Mouse (Mus musculus) liver, embryonic 11.5 days (tissue): ENCODE data around the gene Med22. TPM values are rescaled to one million over a fixed set of nuclear protein-coding genes. Genes with fewer than 3 reads are reported as not detected.
"Not testable (repeated sequence)": the region's sequence is repeated elsewhere in the genome, so short reads cannot be mapped to it uniquely, and the experiment has no call there.

Experiments
- ATAC-seq: fragments of 200-750 bp; cut with Nextera tagmentation; replicated peaks from 2 replicates; pipeline ENCODE4 v1.8.0; 2017; ENCODE audit warnings: moderate number of reproducible peaks, mild to moderate bottlenecking, moderate TSS enrichment, moderate library complexity; ENCODE audit not compliant: low FRiP score
- DNase-seq: peaks from one replicate; pipeline ENCODE4 v3.0.0-alpha.2; 2017; ENCODE audit warnings: low spot score
- H3K27ac ChIP-seq: fragments of 300-500 bp; sonication (generic); 2 replicates; pipeline ENCODE4 v1.5.1; 2014; ENCODE audit warnings: mild to moderate bottlenecking, low read depth, low read length, control low read depth
- H3K27me3 ChIP-seq: fragments of 300-500 bp; sonication (generic); replicated peaks from 2 replicates; pipeline ENCODE4 v1.6.1; 2014; ENCODE audit warnings: low read length, mixed read lengths; ENCODE audit not compliant: control insufficient read depth, insufficient read depth
- H3K36me3 ChIP-seq: fragments of 300-500 bp; sonication (generic); 2 replicates; pipeline ENCODE4 v1.6.1; 2014; ENCODE audit warnings: mild to moderate bottlenecking, low read length, moderate library complexity, mixed read lengths; ENCODE audit not compliant: control insufficient read depth, insufficient read depth
- H3K4me1 ChIP-seq: fragments of 300-500 bp; sonication (generic); replicated peaks from 2 replicates; pipeline ENCODE4 v1.6.1; 2014; ENCODE audit warnings: low read length, mixed read lengths; ENCODE audit not compliant: control insufficient read depth, insufficient read depth
- H3K4me2 ChIP-seq: fragments of 300-500 bp; sonication (generic); 2 replicates; pipeline ENCODE4 v1.6.1; 2014; ENCODE audit warnings: mild to moderate bottlenecking, control low read depth, moderate library complexity
- H3K4me3 ChIP-seq: fragments of 300-500 bp; sonication (generic); 2 replicates; pipeline ENCODE4 v1.5.1; 2014; ENCODE audit warnings: low read depth, low read length, control low read depth
- H3K9ac ChIP-seq: fragments of 300-500 bp; sonication (generic); 2 replicates; pipeline ENCODE4 v1.6.1; 2014; ENCODE audit warnings: low read depth, low read length, control low read depth
- H3K9me3 ChIP-seq: fragments of 300-500 bp; sonication (generic); 2 replicates; pipeline ENCODE4 v1.6.1; 2016; ENCODE audit warnings: low read length, inconsistent platforms, mixed read lengths; ENCODE audit not compliant: control insufficient read depth
- WGBS: fragments of 180-500 bp; shearing (Covaris S2); extraction: QIAGEN DNeasy Blood & Tissue Kit; methylation state at CpG from one replicate; pipeline ENCODE4 v1.1.7; 2014; 5-methylcytosine and 5-hydroxymethylcytosine counted together
- polyA plus RNA-seq: library from polyadenylated mRNA; unstranded; fragments of >200 nt; fragmentation: Nextera tagmentation; extraction: Ambion mirVana; gene quantifications from 2 replicates; pipeline ENCODE4 v1.2.1, GENCODE M21; 2014

Gene Med22
- polyA plus RNA-seq, 1 experiment from 2014 or later = 39.1 TPM

DNA sequence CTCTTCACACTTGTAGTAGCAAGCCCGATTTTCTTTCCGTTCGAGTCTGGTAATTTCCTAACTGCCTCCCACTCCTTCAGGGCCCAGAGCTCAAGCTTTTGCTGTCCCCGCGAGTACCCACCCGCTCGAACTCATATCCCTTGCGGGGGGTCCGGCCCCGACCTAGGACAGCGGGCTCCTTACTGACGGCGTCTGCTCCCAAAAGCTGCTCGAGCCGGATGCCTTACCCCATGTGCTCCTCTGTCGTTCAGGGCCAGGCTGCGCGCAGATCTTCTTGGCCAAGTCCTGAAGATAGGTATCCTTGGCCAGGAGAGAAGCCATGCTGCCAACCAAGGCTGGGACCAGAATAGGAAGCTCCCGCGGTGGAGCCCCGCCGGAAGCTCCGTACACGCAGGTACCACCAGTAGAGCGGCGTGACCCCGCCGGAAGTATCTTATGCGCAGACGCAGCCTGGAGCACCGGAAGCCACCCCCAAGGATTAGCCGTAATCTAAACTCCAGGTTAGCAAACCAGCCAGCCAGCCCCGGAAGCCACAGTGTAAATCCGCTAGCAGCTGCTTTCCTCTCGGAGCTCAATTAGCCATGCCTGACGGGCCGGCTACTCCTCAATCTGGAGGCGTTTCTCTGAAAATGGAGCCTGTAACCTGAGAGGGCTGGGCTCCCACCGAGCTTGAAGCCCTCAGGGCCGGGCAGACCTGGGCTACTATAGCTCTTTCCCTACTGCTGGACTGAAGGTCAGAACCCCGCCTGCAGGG is 7.8 kb downstream of the Med22 start, which contains the start of gene Surf6:
Gene Surf6 (minus strand): TSS at position 413 of the 754 bp plus-strand sequence.
- peak within 1 kb of the TSS; percentile 89 for H3K4me3 ChIP-seq
- WGBS = under 1% methylated on average over 41 of the region's 41 CpGs
- DNase-seq (peak; percentile 93), ATAC-seq (peak; percentile 94)
- H3K9me3 ChIP-seq = no peaks in the 10 kb centered on the region
- H3K27ac ChIP-seq = peak within 1 kb of the TSS; percentile 73
- H3K4me2 ChIP-seq = peak within 1 kb of the TSS; percentile 90
- H3K4me1 ChIP-seq = peaks cover 18% of the 10 kb centered on the region
- H3K27me3 ChIP-seq = no peaks in the 10 kb centered on the region
- H3K36me3 ChIP-seq = peaks cover 46% of the 10 kb centered on the region
- peak within 1 kb of the TSS; percentile 90 for H3K9ac ChIP-seq

DNA sequence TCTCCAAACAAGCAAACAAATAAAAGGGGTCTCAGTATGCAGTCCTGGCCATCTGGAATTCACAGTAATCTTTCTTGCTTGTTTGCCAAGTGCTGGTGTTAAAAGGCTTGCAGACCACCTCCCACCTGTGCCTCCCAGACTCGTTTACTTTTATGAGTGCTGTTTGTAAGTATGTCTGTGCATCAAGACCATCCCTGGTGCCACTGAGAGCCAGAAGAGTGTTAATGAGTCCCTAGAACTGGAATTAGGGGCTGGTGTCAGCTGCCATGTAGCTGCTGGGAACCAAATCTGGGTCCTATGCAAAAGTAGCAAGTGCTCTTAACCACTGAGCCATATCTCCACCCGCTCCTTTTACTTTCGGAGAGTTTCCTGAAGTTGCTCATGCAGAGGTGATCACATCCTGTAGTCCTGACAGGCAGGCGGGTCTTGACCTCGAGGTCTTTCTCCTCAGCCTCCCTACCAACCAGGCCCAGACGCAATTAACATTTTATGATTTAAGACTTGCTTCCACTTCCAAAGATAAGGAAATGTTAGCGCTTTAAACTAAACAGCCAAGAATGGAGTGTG is 8.6 kb downstream of the Med22 start:
- peaks cover 18% of the 10 kb centered on the region for H3K4me1 ChIP-seq
- peak overlapping the region; percentile 89 for H3K4me3 ChIP-seq
- ATAC-seq (no peak), DNase-seq (peak; percentile 31)
- no peaks in the 10 kb centered on the region for H3K27me3 ChIP-seq
- H3K4me2 ChIP-seq = peak overlapping the region; percentile 90
- no peaks in the 10 kb centered on the region for H3K9me3 ChIP-seq
- H3K36me3 ChIP-seq = peaks cover 51% of the 10 kb centered on the region
- peak overlapping the region; percentile 73; the same call in 1 of the 2 replicates for H3K27ac ChIP-seq
- H3K9ac ChIP-seq = peak overlapping the region; percentile 90
- 7% methylated on average over 7 of the region's 7 CpGs for WGBS

DNA sequence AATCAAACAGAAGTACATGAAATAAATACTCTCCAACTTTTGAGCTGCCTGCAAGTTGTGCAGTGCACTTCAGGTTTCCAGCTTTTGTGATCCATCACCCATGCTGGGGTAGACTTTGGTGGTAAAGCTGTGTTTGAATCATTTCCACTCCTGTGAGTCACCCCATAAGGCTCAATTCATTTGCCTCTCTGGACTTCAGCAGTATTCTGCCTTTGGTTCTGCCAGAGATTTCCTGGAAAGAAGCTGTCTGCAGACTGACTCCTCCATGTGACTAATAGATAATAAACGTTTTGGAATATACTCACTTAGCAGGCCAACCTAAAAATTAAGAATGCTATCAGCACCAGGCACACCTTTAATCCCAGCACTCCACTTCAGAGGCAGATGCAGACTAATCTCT is 9.7 kb downstream of the Med22 start:
- Histone ChIP-seq H3K27ac (no peak overlapping the region), H3K27me3 (no peaks in the 10 kb centered on the region), H3K4me2 (peak overlapping the region; percentile 90), H3K9me3 (no peaks in the 10 kb centered on the region), H3K9ac (no peak overlapping the region; the same call in 1 of the 2 replicates), H3K4me3 (no peak overlapping the region), H3K4me1 (peaks cover 18% of the 10 kb centered on the region), H3K36me3 (peaks cover 47% of the 10 kb centered on the region)
- DNase-seq (peak; percentile 26), ATAC-seq (no peak)
- WGBS = 38% methylated on average over 1 of the region's 1 CpGs

GRCm38 (mm10) chr2:26895898-26896297 is 14.6 kb downstream of the Med22 start:
- no peak for DNase-seq
- peaks cover 68% of the 10 kb centered on the region for H3K36me3 ChIP-seq
- H3K4me1 ChIP-seq = peaks cover under 1% of the 10 kb centered on the region
- no peak for ATAC-seq
- no peak overlapping the region for H3K27ac ChIP-seq
- H3K27me3 ChIP-seq = no peaks in the 10 kb centered on the region
- H3K9ac ChIP-seq = no peak overlapping the region
- H3K4me2 ChIP-seq = no peak overlapping the region
- no peaks in the 10 kb centered on the region for H3K9me3 ChIP-seq
- 87% methylated on average over 4 of the region's 4 CpGs for WGBS
- no peak overlapping the region for H3K4me3 ChIP-seq

DNA sequence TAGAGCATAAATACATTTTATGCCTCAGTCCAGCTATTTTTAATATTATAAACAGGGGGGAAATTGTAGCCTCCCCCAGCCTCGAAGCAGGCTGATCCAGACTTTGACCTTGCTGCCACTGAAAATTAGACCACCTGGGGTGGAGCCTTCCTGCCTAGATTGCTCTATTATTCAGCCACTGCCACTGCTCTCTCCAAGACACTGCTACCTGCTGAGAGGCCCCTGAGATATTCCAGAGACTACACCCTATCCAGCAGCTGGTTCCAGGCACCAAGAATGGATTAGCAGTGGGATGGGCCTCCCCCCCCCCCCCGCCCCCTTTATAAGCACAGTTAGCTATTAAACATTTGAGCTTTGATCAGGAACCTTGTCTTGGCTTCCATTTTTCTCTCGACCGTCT is 24.3 kb downstream of the Med22 start:
- H3K4me3 ChIP-seq, ATAC-seq, H3K4me2 ChIP-seq, H3K27me3 ChIP-seq, H3K9ac ChIP-seq, H3K27ac ChIP-seq, H3K4me1 ChIP-seq, H3K9me3 ChIP-seq, DNase-seq: not testable (repeated sequence)
- H3K36me3 ChIP-seq = peaks cover 12% of the 10 kb centered on the region
- 73% methylated on average over 4 of the region's 4 CpGs for WGBS

DNA sequence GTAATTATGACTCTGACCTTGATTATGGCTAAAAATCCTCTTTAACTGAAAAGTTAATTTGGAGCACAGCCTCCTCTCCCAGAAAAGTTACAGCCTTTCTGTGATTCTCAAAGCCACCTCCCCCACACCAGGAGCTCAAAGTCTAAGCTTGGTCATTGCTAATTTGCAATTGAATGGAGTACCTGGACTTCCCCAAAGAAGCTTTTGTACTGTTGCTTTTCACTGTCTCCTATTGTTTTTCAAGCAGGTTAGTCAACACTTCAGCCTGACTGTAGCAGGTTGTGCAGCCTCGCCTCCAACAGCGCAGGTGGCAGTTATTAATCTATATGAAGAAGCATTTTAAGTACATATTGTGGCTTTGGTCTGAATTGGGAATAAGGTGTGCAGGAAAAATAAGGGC is 24.9 kb downstream of the Med22 start:
- DNase-seq, H3K4me3 ChIP-seq, H3K9me3 ChIP-seq, H3K36me3 ChIP-seq, H3K4me2 ChIP-seq, ATAC-seq, H3K27me3 ChIP-seq, H3K27ac ChIP-seq, H3K4me1 ChIP-seq, H3K9ac ChIP-seq: not testable (repeated sequence)
- 87% methylated on average over 2 of the region's 2 CpGs for WGBS

DNA sequence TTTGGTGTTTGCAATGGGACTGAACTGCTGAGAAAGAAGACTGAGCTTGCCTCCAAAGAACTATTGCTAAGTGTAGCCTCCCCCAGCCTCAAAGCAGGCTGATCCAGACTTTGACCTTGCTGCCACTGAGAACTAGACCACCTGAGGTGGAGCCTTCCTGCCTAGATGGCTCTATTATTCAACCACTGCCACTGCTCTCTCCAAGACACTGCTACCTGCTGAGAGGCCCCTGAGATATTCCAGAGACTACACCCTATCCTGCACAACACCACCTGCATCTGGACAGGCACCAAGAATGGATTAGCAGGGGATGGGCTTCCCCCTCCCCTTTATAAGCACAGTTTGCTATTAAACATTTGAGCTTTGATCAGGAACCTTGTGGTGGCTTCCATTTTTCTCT is 31.9 kb downstream of the Med22 start:
- Histone ChIP-seq H3K27ac (no peak overlapping the region), H3K36me3 (no peaks in the 10 kb centered on the region), H3K9ac (no peak overlapping the region), H3K4me2 (no peak overlapping the region), H3K4me3 (no peak overlapping the region), H3K4me1 (no peaks in the 10 kb centered on the region), H3K27me3 (no peaks in the 10 kb centered on the region), H3K9me3 (no peaks in the 10 kb centered on the region)
- no peak for ATAC-seq
- DNase-seq = no peak

GRCm38 (mm10) chr2:26870666-26871065 is 39.8 kb downstream of the Med22 start:
- WGBS = 56% methylated on average over 6 of the region's 6 CpGs
- H3K4me2 ChIP-seq = no peak overlapping the region
- no peaks in the 10 kb centered on the region for H3K4me1 ChIP-seq
- H3K27ac ChIP-seq = no peak overlapping the region
- H3K9ac ChIP-seq = no peak overlapping the region
- H3K36me3 ChIP-seq = no peaks in the 10 kb centered on the region
- DNase-seq (no peak), ATAC-seq (no peak)
- H3K9me3 ChIP-seq = no peaks in the 10 kb centered on the region
- H3K4me3 ChIP-seq = no peak overlapping the region
- 0 out of 2 replicates have a peak, but pooled peaks cover 3% of the 10 kb centered on the region for H3K27me3 ChIP-seq

- Histone ChIP-seq H3K27ac (no peak within 1 kb of the TSS), H3K9me3 (no peaks in the 10 kb centered on the region), H3K36me3 (no peaks in the 10 kb centered on the region), H3K9ac (no peak within 1 kb of the TSS), H3K27me3 (no peaks in the 10 kb centered on the region), H3K4me2 (no peak within 1 kb of the TSS), H3K4me1 (no peaks in the 10 kb centered on the region), H3K4me3 (no peak within 1 kb of the TSS)
- ATAC-seq (no peak), DNase-seq (no peak)
- 51% methylated on average over 3 of the region's 3 CpGs for WGBS
Measured at GRCm38 (mm10) chr2:26864879-26865278, 45.6 kb downstream of the Med22 start, which contains the start of gene Abo. Gene Abo (minus strand): TSS chr2:26864979.
